Mouse (Mus musculus) CD4-positive, CD25-positive, alpha-beta regulatory T cell, adult 2 months (primary cell): ENCODE measurements around the gene Twf2.
"Not testable (repeated sequence)": the region's sequence is repeated elsewhere in the genome, so short reads cannot be mapped to it uniquely, and the experiment has no call there.

Source experiments
- DNase-seq: peaks from one replicate; pipeline ENCODE4 v3.0.0-alpha.2; 2012; ENCODE audit warnings: low read depth, low spot score

The Twf2 gene

GRCm38 (mm10) chr9:106202819-106203636, at the start of gene Twf2:
Twf2 (plus strand) TSS chr9:106203108.
- peak; percentile 95 for DNase-seq

GRCm38 (mm10) chr9:106154106-106154505, 48.8 kb upstream of the Twf2 start:
- no peak for DNase-seq

- peak; percentile 71 for DNase-seq
These were observed 46.5 kb upstream of the Twf2 start for GRCm38 (mm10) chr9:106156419-106156818.

- DNase-seq: no peak
These were observed 45.8 kb upstream of the Twf2 start for GRCm38 (mm10) chr9:106156921-106157622.

- DNase-seq: no peak
These were observed 45.3 kb upstream of the Twf2 start for GRCm38 (mm10) chr9:106157623-106157925.

- no peak for DNase-seq
These were observed 44.8 kb upstream of the Twf2 start, which contains the start of gene Glyctk for GRCm38 (mm10) chr9:106158037-106158491. Glyctk (minus strand) TSS chr9:106158138.

- no peak for DNase-seq
These were observed 43.7 kb upstream of the Twf2 start for GRCm38 (mm10) chr9:106159237-106159636.

- peak; percentile 84 for DNase-seq
These were observed 43.1 kb upstream of the Twf2 start for GRCm38 (mm10) chr9:106159784-106160301.

- peak; percentile 20 for DNase-seq
These were observed 42.5 kb upstream of the Twf2 start for GRCm38 (mm10) chr9:106160426-106160825.

- no peak for DNase-seq
These were observed 36.2 kb upstream of the Twf2 start for GRCm38 (mm10) chr9:106166709-106167108.

- DNase-seq: no peak
These were observed 35.7 kb upstream of the Twf2 start for GRCm38 (mm10) chr9:106167241-106167640.

GRCm38 (mm10) chr9:106167703-106168102, 35.2 kb upstream of the Twf2 start:
- no peak for DNase-seq

GRCm38 (mm10) chr9:106169006-106169405, 33.9 kb upstream of the Twf2 start:
- not testable (repeated sequence) for DNase-seq

GRCm38 (mm10) chr9:106169917-106170316, 33.0 kb upstream of the Twf2 start:
- no peak for DNase-seq

GRCm38 (mm10) chr9:106170556-106171345, 32.2 kb upstream of the Twf2 start, which contains the start of gene Wdr82:
Wdr82 (plus strand) TSS chr9:106170928.
- peak; percentile 97 for DNase-seq

GRCm38 (mm10) chr9:106171346-106172158, 31.4 kb upstream of the Twf2 start:
- DNase-seq: peak; percentile 45

GRCm38 (mm10) chr9:106172527-106172926, 30.4 kb upstream of the Twf2 start:
- no peak for DNase-seq

- no peak for DNase-seq
These were observed 29.5 kb upstream of the Twf2 start for GRCm38 (mm10) chr9:106173363-106173762.

GRCm38 (mm10) chr9:106175552-106176200, 27.2 kb upstream of the Twf2 start:
- DNase-seq: peak; percentile 38

- peak; percentile 44 for DNase-seq
These were observed 26.1 kb upstream of the Twf2 start for GRCm38 (mm10) chr9:106176769-106177168.
